Mouse (Mus musculus) left cerebral cortex, postnatal 10 days (tissue): ENCODE data around the gene Prex1. TPM values are rescaled to one million over a fixed set of nuclear protein-coding genes. Genes with fewer than 3 reads are reported as not detected.
"Not testable (repeated sequence)": the region's sequence is repeated elsewhere in the genome, so short reads cannot be mapped to it uniquely, and the experiment has no call there.

Experiments used
- DNase-seq, 2 experiments: peaks; one replicate each; pipeline ENCODE4 v3.0.0; 2021 to 2022; ENCODE audit warnings: low spot score in 2 of 2, mixed read lengths in 1 of 2; ENCODE audit errors: extremely low spot score in 1 of 2
- intact Hi-C: fragments of 180-260 bp; cut with DNase I; formaldehyde crosslinking; loops from one replicate; pipeline ENCODE4 v1.15.1; 2025
- total RNA-seq, 2 experiments: library from RNA; stranded (reverse); gene quantifications; 2 replicates each; pipeline ENCODE4 v1.2.3; 2021

The Prex1 gene
- total RNA-seq, 2 experiments from 2014 or later: 90.8 to 102 TPM

DNA sequence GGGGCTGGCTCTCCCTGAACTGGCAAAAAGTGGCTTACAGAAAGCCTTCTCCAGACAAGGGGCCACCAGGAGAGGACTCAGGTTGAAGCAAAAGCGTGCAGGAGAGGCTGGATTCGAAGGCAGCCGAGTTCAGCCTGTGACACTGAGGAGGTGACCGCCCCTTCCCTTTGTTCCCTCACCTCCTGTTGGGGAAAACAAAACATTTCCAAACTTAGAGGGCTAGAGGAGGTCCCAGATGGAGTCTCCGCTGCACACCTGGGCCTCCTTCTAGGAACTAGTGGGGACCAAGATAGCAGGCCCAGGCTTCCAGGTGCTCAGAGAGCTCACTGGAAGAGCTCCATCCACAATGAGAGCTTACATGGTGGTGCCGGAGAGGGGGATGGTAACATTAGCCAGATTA, 161.0 kb downstream of the Prex1 start:
- DNase-seq: no peak
- intact Hi-C loops: no loop called here

DNA sequence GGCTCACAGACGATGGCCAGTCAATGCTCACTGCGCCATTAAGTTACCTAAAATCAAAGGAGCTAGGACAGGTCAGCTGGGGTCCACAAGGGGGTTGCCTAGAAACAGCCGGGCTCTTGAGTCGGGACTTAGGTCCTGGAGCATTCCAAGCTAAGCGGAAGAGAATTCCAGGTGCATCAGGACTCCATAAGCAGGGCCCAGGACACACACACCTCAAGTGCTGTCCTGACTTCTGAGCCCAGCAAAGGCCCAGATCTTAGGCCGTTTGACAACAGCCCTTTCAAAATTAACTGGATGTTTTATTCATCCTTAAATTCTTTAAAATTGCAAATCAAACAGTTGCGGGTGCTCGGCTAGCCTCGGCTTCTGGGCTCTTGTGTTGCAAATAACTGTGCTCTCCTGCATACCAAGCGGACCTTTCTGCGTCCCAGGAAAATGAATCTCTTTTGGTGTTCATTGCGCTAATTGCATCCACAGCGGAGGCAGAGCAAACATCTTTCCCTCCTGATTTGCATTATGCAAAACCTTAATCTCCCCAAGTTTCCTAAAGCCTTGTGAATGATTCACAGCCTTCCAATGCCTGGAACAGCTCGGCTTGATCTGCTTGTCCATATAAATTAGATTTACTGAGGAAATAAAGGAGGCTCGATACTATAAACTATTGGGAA, 161.7 kb downstream of the Prex1 start:
- DNase-seq: peak in 1 of 2 experiments; percentile 13
- intact Hi-C loops: no loop called here

DNA sequence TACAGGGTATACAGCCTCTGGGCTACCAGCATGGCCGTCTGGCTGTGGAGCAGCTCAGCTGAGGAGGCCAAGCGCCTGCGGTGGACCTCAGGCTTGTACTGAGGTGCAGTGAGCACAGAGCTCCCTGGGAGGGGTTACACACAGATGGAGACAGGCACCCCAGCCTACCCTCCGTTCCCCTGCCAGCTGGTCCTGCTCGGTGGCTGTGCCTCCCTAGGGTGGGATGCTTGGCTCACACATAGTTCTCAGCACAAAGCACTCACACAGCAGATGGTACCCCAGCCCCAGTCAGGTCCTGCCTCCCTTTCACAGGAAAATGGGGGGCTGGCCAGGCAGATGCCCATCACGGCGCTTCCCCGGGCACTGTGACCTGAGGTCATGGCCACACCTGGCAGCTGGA, 163.8 kb downstream of the Prex1 start:
- intact Hi-C loops: no loop called here
- DNase-seq: no peak

DNA sequence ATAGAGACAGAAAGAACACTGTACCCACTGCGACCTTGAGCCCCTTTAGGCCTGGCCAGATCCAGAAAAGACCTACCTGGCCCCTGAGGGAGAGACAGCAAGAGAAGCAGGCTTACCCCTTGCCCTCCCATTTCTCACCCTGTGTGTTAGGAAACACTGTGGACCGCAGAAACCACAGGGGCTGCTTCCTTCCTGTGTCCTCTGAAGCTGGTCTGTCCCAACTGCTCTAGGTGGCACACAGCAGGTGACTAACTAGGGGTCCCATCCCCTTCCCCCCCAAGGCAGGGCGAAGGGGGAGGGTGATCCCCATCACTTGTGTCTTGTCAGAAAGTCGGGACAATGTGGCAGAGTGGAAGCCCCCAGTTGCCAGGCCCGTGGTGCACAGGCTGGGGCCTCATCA, 164.6 kb downstream of the Prex1 start:
- no peak for DNase-seq
- intact Hi-C loops: no loop called here

DNA sequence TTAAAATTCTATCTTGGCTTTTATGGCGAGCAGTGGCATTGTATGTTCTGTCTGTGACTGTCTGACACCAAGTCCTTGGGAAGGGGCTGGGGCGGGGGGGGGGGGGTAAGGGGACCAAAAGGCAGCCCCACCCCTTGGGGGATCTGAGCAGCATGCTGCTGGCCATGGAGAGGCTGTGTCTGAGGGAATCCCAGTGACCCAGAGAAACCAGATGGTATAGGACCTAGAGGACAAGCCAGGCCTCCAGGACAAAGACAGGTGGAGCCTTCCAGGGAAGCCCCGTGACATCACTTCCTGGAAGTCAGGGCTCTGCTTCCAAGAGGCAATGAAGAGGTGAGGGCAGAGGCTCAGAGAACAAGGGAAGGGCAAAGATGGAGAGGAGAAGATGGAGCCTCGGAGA, 168.1 kb downstream of the Prex1 start:
- intact Hi-C loops: no loop called here
- DNase-seq: no peak

DNA sequence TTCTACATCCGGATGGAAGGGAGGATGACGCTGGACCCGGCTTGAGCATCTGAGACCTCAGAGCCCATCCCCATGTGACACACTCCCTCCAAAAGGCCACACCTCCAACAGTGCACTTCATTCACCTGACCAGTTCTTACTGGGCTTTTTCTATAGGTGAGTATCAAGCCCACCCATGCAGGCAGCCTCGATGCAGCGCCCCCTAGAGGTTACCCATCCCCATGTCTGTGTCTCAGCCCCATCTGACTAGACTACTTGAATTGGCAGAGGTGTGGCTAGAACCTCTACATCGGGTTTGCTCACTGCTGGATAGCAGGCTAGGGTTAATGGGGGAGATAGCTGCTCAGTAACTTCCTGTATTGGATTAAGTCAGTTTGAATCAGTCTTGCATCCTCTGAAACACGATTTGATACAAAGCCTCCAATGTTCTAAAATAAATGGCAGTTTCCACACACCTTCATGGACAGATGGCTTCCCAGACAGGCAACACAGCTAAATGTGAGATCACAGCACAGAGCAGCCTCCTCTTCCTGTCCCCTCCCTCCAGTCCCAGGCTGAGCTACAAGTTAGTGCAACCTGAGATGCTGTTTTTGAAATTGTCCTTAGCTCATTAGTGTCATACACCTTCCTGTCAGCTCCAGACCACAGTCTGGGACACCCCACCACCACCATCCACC, 168.9 kb downstream of the Prex1 start:
- intact Hi-C loops: no loop called here
- DNase-seq: no peak

DNA sequence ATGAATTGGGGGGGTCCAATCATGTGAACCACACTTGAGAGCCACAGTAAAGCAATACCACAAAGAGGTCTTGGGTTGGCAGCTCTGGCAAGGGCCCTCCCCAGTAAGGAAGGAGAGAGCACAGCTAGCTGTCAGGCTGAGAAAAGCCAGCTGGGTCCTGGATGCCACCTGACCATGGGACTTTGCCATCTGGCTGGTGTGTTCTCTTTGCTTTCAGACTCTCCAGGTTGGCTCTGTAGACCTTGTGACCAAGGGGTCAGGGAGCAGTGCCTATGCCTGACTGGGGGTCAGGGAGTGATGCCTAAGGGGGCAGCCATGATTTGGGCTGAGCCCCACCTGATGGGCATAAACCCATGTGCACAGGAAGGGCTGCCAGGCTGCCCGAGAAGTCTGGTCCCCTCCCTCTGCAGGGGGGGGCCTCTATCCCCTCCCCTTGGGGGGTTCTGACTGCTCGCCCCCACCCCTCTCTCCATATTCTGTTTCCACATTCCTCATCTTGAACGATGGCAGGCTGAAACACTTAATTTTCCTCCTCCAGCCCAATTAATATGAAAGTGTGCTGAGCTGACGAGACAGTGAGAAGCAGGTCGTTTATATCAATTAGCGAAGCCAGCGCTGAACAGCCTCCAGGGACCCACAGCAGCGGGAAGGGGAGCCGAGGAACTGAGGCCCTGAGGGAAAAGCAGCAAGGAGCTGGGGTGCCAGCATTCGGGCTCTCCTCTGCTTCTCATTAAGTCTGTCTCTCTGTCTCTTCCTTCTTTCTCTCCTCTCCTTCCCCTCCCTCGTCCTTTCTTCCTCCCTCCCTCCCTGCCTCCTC, 172.3 kb downstream of the Prex1 start:
- DNase-seq: no peak
- intact Hi-C loops: no loop called here

DNA sequence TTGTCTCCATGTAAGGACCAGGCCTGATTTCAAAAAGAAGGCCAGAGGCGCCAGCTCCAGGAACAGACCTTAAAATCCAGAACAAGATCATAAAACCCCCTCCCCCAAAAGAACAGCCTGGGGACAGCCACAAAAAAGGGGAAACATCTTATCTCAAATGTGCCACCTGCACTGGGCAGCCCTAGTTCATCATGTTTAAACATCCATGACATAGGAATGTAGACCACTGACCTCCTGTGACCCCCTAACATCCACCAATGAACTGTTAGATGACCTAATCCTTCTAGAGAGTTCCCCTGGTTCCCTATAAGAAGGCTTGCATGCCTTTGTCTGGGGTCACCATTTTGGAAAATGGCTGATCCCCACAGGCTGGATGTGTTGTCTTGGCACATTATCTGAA, 173.4 kb downstream of the Prex1 start:
- intact Hi-C loops: no loop called here
- no peak for DNase-seq

DNA sequence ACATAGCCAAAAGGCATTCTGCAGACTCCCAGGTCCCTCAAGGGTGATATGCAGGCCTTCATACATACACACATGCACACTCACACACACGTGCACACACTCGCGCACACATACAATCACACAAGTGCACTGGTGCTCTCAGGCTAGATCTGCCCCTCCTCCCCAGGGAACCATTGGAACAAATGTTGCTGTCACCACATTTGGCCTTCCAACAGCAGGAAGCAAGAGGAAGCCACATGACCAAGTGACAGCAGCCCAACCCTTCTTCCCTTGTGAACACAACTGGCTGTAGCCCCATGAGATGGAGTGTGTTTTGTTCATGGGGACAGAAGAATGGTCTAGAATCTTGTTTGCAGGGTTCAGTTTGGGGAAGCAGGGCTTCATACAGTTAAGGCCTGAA, 176.7 kb downstream of the Prex1 start:
- intact Hi-C loops: no loop called here

DNA sequence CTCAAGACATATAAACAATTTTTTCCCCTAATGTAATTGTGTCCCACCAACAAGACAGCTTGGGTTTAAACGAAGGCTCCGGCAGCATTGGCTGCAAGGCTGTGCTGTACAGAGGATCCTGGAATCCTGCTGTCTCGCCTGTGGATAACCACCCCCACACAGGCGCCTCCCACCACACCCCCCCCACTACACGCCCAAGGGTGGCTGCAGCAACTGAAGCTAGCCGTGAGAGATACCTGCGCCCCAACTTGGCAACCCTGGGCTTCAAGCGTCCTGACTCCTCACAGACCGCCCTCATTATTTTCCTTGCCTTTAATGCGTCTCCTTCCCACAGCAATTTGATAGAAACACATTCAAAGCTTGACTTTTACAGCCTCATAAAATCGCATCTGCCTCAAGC, 178.1 kb downstream of the Prex1 start:
- DNase-seq: no peak
- intact Hi-C loops: no loop called here

More for the DNA sequence above, 176.7 kb downstream of the Prex1 start:
- DNase-seq: no peak

DNA sequence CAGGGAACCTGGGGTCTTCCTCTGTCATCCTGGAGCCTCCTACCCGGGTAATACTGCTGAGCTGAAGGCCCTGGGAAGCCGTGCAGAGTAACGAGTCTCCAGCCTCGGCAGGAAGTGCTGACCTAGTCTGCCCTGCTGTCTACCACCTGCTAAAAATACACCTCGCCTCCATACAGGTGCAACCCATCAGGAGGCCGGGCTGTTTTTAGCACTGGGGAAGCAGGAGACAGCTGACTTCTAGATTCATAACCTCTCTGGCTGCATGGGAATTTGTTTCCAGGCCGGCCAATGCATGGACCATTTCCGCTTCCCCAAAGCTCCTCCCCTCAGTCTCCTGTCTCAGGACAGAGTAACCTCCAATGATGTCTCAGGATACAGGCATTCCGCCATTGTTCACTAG, 187.4 kb downstream of the Prex1 start:
- DNase-seq: no peak
- intact Hi-C loops: no loop called here

DNA sequence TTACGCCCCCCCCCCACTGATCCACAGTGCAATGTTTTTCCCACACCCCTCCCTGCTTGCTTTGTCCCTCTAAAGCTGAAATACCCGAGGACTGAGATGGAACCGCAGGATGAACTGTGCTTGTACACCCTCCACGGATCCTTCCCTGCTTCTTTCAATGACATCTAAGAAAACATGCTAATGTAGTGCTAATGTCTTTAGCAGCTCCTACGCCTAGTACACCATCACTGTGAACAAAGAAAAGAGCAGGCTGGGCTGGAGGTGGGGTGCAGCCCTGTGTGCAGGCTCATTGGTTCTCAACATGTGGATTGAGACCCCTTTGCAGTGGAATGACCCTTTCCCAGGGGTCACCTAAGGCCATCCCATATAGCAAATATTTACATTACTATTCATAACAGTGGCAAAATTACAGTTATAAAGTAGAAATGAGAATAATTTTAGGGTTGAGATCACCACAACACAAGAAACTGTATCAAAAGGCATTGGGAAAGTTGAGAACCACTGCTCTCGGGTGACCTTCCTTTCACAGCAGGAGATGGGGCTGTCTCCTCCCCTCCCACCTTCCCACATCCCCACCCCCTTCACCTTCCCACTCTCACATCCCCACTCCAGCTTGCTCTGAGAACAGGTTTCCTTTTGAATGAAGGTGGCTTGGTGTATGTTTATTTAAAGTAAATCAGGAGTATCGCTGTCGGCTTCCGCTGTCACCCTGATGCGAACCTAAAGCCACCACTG, 190.3 kb downstream of the Prex1 start:
- DNase-seq: no peak
- intact Hi-C loops: no loop called here

DNA sequence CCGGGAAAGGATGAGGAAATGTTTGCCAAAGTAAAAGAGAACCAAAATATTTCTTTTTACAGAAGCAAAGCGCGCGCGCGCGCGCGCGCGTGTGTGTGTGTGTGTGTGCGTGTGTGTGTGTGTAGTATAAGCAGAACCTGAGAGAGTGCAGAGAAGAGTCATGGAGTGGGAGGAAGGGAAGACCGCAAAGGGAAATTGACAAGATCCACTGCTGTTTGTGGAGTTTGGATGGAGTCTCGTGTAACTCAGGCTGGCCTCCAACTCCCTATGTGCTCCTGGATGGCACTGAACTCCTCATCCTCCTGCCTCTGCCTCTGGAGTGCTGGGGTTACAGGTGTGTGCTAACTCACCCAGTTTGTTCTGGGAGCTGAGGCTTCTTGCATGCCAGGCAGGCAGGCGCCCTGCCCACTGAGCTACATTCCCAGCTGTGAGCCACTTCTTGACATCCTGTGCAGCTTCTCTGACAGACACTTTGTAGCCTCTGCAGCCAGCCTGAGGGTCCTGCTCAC, 191.0 kb downstream of the Prex1 start:
- no peak for DNase-seq
- intact Hi-C loops: no loop called here

DNA sequence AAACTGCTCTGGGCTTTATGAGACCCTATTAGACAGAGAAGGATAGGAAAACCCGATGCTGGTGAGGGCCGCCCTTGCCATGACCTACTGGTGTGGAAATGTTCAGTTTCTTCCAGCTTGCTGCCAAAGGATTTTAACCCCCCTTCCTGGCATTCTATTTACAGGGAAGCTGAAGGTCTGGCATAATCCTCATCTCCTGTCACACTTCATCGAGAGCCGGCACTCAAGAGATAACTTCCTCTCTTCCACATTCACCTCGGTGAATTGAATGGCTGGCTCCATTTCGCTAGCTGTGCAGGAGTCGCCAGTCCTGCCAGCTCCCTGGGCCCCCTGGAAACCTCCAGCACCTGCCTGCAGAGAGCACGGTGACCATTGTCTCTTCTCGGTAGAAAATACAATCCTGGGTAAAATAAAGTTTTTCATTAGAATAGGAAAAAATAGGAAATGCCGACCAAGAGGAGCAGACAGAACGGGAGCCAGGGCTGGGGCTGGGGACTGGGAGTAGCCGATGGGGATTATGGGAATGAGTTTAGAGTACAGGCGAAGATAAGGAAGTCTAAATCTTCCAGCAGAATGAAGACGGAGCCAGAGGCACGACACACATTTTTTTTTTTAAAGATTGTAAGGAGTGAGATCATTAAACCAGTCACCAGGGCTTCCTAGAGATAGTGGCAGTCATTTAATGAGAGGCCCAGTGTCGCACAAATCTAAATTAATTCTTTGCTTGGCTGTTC, 191.6 kb downstream of the Prex1 start:
- no peak for DNase-seq
- intact Hi-C loops: no loop called here

DNA sequence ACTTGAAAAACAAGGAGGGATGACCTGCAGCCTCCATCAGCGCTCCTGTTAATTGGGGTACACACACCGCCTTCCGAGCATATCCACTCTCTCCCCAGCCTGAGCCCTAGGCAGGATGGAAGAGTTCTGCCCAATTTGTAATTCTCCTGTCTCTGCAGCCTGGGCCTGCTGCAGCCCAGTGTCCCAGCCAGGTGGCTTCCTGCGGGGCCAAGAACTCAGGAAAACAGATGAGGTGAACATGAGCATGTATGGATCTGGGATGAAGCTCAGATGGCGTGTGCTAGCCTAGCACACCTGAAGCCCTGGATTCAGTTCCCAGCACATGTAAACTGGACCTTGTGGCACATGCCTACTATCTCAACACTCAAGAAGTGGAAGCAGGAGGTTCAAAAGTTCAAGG, 192.2 kb downstream of the Prex1 start:
- no peak for DNase-seq
- intact Hi-C loops: no loop called here

DNA sequence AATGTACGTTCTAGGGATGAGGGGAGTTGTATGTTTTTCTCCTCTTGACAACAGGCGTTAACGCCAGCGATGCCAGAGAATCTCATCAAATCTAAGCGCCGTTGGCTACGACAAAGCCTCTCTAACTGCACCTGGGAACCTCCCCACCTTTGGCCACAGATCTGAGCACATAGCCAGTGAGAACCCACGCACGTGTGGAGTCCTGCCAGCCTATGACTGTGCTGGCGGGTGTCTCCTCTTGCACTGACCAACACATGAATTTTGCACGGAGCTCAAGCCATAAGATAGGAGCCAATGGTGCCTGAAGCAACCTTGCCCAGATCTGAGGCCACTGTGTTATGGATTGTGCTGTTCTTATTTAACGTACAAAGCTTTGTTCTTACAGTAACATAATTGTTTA, 193.1 kb downstream of the Prex1 start:
- intact Hi-C loops: no loop called here

DNA sequence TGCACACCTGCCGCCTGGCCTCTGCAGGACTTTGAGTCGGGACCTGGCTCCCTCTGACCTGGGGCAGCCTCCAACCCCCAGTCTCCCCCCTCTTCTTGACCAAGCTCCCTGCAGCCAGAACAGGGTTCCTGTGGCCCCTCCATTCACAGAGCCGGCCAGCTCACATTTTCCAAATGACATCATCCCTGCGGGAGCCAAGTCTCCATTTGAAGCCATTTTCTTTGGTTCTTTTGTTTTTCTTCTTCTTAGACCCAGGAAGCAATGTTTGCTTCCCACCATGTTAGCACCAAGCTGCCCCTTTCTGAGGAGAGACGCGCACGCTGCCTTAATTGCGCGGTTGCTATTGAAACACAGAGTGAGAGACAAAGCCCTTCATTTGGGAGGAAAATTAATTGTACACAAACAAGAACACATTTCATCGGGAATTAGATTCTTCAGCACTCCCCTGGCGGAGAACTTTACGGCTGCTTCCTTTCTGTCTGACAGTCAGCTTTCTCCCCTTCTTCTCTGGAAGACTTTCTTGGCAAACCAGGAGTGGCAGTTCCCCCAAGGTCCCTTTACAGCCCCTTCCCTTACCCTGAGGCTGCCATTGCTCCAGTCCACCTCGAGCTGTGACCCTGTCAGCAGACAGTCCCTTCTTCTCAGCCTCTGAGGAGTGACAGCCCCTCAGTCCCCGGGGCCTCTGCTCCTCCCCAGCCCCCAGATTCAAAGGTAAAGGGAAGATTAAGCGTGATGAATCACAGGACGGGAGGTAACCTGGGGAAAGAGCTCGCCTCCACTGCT, 196.0 kb downstream of the Prex1 start:
- DNase-seq: peak in 1 of 2 experiments; percentile 36
- intact Hi-C loops: not testable (repeated sequence)

More for the DNA sequence above, 193.1 kb downstream of the Prex1 start:
- no peak for DNase-seq
